Mouse (Mus musculus): ENCODE data around the gene Zc3h18. TPM values are rescaled to one million over a fixed set of nuclear protein-coding genes. Genes with fewer than 3 reads are reported as not detected.

Gene Zc3h18
- polyA plus RNA-seq, 1 experiment = 66.3 TPM

- Histone ChIP-seq H3K27me3 (ENCODE audit: control insufficient read depth, insufficient read depth, low read length) (no peaks in the 10 kb centered on the region), H3K4me3 (ENCODE audit: control insufficient read depth, insufficient read depth, low read length) (no peak overlapping the region), H3K4me1 (replicated peaks; ENCODE audit: control insufficient read depth, insufficient read depth, low read length) (peaks cover 24% of the 10 kb centered on the region), H3K27ac (ENCODE audit: control insufficient read depth, insufficient read depth, low read length) (peak overlapping the region; percentile 17; the same call in 1 of the 2 replicates), H3K36me3 (ENCODE audit: control insufficient read depth, insufficient read depth, low read length) (no peaks in the 10 kb centered on the region)
- WGBS = 4% methylated on average over 3 of the region's 3 CpGs
- TF ChIP-seq POLR2A (IDR thresholded peaks at IDR 0.05; ENCODE audit: control insufficient read depth, extremely low read depth, insufficient read depth, low read length, poor library complexity) = no peak
- no peak for TF ChIP-seq CTCF (IDR thresholded peaks at IDR 0.05; ENCODE audit: borderline replicate concordance, control insufficient read depth, extremely low read depth, insufficient read depth, low read length, poor library complexity)
- DNase-seq = no peak
These were observed 68.8 kb downstream of the Zc3h18 start for GRCm38 (mm10) chr8:122445203-122445602.

- TF ChIP-seq CTCF (IDR thresholded peaks at IDR 0.05; ENCODE audit: borderline replicate concordance, control insufficient read depth, extremely low read depth, insufficient read depth, low read length, poor library complexity) (no peak), POLR2A (IDR thresholded peaks at IDR 0.05; ENCODE audit: control insufficient read depth, extremely low read depth, insufficient read depth, low read length, poor library complexity) (no peak)
- 90% methylated on average over 7 of the region's 7 CpGs for WGBS
- no peak for DNase-seq
- no peaks in the 10 kb centered on the region for H3K27me3 ChIP-seq (ENCODE audit: control insufficient read depth, insufficient read depth, low read length)
- no peak overlapping the region for H3K27ac ChIP-seq (ENCODE audit: control insufficient read depth, insufficient read depth, low read length)
- H3K4me1 ChIP-seq (replicated peaks; ENCODE audit: control insufficient read depth, insufficient read depth, low read length) = peaks cover 13% of the 10 kb centered on the region
- no peak overlapping the region for H3K4me3 ChIP-seq (ENCODE audit: control insufficient read depth, insufficient read depth, low read length)
- H3K36me3 ChIP-seq (ENCODE audit: control insufficient read depth, insufficient read depth, low read length) = no peaks in the 10 kb centered on the region
These were observed 74.8 kb downstream of the Zc3h18 start for GRCm38 (mm10) chr8:122451161-122451703.

GRCm38 (mm10) chr8:122452154-122452553 lies 75.7 kb downstream of the Zc3h18 start:
- no peak for DNase-seq
- no peaks in the 10 kb centered on the region for H3K27me3 ChIP-seq (ENCODE audit: control insufficient read depth, insufficient read depth, low read length)
- WGBS = 72% methylated on average over 10 of the region's 10 CpGs
- H3K27ac ChIP-seq (ENCODE audit: control insufficient read depth, insufficient read depth, low read length) = no peak overlapping the region
- no peak overlapping the region for H3K4me3 ChIP-seq (ENCODE audit: control insufficient read depth, insufficient read depth, low read length)
- no peaks in the 10 kb centered on the region for H3K36me3 ChIP-seq (ENCODE audit: control insufficient read depth, insufficient read depth, low read length)
- TF ChIP-seq CTCF (IDR thresholded peaks at IDR 0.05; ENCODE audit: borderline replicate concordance, control insufficient read depth, extremely low read depth, insufficient read depth, low read length, poor library complexity) (no peak), POLR2A (IDR thresholded peaks at IDR 0.05; ENCODE audit: control insufficient read depth, extremely low read depth, insufficient read depth, low read length, poor library complexity) (no peak)
- H3K4me1 ChIP-seq (replicated peaks; ENCODE audit: control insufficient read depth, insufficient read depth, low read length) = peaks cover 13% of the 10 kb centered on the region

- Histone ChIP-seq H3K4me1 (replicated peaks; ENCODE audit: control insufficient read depth, insufficient read depth, low read length) (peaks cover 20% of the 10 kb centered on the region), H3K27ac (ENCODE audit: control insufficient read depth, insufficient read depth, low read length) (no peak overlapping the region), H3K27me3 (ENCODE audit: control insufficient read depth, insufficient read depth, low read length) (no peaks in the 10 kb centered on the region), H3K4me3 (ENCODE audit: control insufficient read depth, insufficient read depth, low read length) (no peak overlapping the region), H3K36me3 (ENCODE audit: control insufficient read depth, insufficient read depth, low read length) (no peaks in the 10 kb centered on the region)
- 90% methylated on average over 6 of the region's 6 CpGs for WGBS
- TF ChIP-seq CTCF (IDR thresholded peaks at IDR 0.05; ENCODE audit: borderline replicate concordance, control insufficient read depth, extremely low read depth, insufficient read depth, low read length, poor library complexity) = no peak
- TF ChIP-seq POLR2A (IDR thresholded peaks at IDR 0.05; ENCODE audit: control insufficient read depth, extremely low read depth, insufficient read depth, low read length, poor library complexity) = no peak
- DNase-seq = no peak
These were observed 78.0 kb downstream of the Zc3h18 start for GRCm38 (mm10) chr8:122454409-122454808.

DNA sequence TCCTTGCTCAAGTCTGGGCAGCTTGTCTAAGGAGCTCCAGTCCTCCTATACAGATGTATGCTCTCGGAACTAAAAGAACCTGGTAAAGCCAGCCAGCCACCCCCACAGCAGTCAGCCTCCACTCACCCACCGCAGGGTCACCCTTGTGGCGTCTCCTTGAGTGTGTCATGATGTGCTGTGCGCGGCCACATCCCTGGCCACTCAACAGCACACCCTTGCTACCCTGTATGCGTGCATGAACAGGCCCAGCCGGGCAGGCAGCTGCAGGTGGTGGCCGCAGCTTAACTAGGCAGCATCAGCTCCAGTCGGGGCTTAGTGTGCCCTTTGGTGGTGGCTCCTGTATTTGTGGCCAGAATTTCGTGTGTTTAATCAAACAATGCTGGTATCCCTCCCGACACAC lies 80.8 kb downstream of the Zc3h18 start:
- no peak for TF ChIP-seq POLR2A (IDR thresholded peaks at IDR 0.05; ENCODE audit: control insufficient read depth, extremely low read depth, insufficient read depth, low read length, poor library complexity)
- no peak for TF ChIP-seq CTCF (IDR thresholded peaks at IDR 0.05; ENCODE audit: borderline replicate concordance, control insufficient read depth, extremely low read depth, insufficient read depth, low read length, poor library complexity)
- no peak overlapping the region for H3K27ac ChIP-seq (ENCODE audit: control insufficient read depth, insufficient read depth, low read length)
- H3K36me3 ChIP-seq (ENCODE audit: control insufficient read depth, insufficient read depth, low read length) = no peaks in the 10 kb centered on the region
- peaks cover 42% of the 10 kb centered on the region for H3K4me1 ChIP-seq (replicated peaks; ENCODE audit: control insufficient read depth, insufficient read depth, low read length)
- H3K4me3 ChIP-seq (ENCODE audit: control insufficient read depth, insufficient read depth, low read length) = no peak overlapping the region
- no peaks in the 10 kb centered on the region for H3K27me3 ChIP-seq (ENCODE audit: control insufficient read depth, insufficient read depth, low read length)
- DNase-seq = no peak
- 91% methylated on average over 11 of the region's 11 CpGs for WGBS

DNA sequence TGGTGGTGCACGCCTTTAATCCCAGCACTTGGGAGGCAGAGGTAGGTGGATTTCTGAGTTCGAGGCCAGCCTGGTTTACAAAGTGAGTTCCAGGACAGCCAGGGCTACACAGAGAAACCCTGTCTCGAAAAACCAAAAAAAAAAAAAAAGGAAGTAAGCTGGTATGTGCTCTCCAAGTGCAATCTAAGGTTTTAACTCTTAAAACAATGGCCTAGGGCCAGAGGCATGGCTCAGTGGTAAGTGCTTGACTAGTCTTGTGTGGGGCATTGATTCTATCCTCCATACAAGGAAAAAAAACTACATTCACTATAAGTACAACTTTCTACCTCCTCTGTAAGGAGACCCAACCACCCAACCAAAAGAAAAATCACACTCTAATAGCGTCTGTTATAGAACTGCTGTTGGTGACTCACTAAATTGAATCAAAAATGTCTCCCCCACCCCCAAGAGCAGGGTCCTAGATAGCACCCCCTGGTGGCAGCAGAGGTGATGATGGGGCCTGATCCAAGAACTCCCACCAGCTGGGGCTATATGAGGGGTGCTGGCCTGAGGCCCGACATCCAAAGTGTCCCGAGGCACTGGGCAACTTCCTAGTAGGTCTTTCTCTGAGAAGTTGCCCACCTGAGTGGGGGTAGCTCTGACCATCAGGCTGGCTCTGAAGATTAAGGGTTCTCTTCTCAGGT lies 83.0 kb downstream of the Zc3h18 start:
- H3K36me3 ChIP-seq (ENCODE audit: control insufficient read depth, insufficient read depth, low read length) = no peaks in the 10 kb centered on the region
- DNase-seq = peak; percentile 82
- peaks cover 54% of the 10 kb centered on the region for H3K4me1 ChIP-seq (replicated peaks; ENCODE audit: control insufficient read depth, insufficient read depth, low read length)
- H3K27me3 ChIP-seq (ENCODE audit: control insufficient read depth, insufficient read depth, low read length) = no peaks in the 10 kb centered on the region
- TF ChIP-seq CTCF (IDR thresholded peaks at IDR 0.05; ENCODE audit: borderline replicate concordance, control insufficient read depth, extremely low read depth, insufficient read depth, low read length, poor library complexity) (peak; percentile 79; the same call in 1 of the 2 replicates), POLR2A (IDR thresholded peaks at IDR 0.05; ENCODE audit: control insufficient read depth, extremely low read depth, insufficient read depth, low read length, poor library complexity) (no peak)
- peak overlapping the region; percentile 45 for H3K4me3 ChIP-seq (ENCODE audit: control insufficient read depth, insufficient read depth, low read length)
- 39% methylated on average over 6 of the region's 6 CpGs for WGBS
- H3K27ac ChIP-seq (ENCODE audit: control insufficient read depth, insufficient read depth, low read length) = no peak overlapping the region; the same call in 1 of the 2 replicates

Measured in thymus, adult 2 months (tissue).